Mouse (Mus musculus) liver, adult 2 months (tissue): Measurements from ENCODE around the gene Stpg4. TPM values are rescaled to one million over a fixed set of nuclear protein-coding genes. Genes with fewer than 3 reads are reported as not detected.

Experiments used
- DNase-seq: peaks from one replicate; pipeline ENCODE4 v3.0.0-alpha.2; 2011; ENCODE audit warnings: low read depth, low spot score; ENCODE audit errors: extremely low read depth
- H3K27ac ChIP-seq: fragments of 200-500 bp; replicated peaks from 2 replicates; pipeline ENCODE4 v1.5.1; 2012; ENCODE audit warnings: low read depth, mild to moderate bottlenecking, control low read depth, inconsistent platforms, low read length; ENCODE audit not compliant: insufficient read depth
- H3K27me3 ChIP-seq: fragments of 200-500 bp; 2 replicates; pipeline ENCODE4 v1.6.1; 2012; ENCODE audit warnings: mild to moderate bottlenecking, moderate library complexity, low read length, inconsistent platforms; ENCODE audit not compliant: control insufficient read depth, insufficient read depth
- H3K36me3 ChIP-seq: fragments of 200-500 bp; 2 replicates; pipeline ENCODE4 v1.6.1; 2012; ENCODE audit warnings: low read length, inconsistent platforms; ENCODE audit not compliant: control insufficient read depth, insufficient read depth
- H3K4me1 ChIP-seq: fragments of 200-500 bp; 2 replicates; pipeline ENCODE4 v1.6.1; 2011; ENCODE audit warnings: low read length; ENCODE audit not compliant: control insufficient read depth, insufficient read depth
- H3K4me3 ChIP-seq: fragments of 200-500 bp; 2 replicates; pipeline ENCODE4 v1.5.1; 2011; ENCODE audit warnings: low read depth, mild to moderate bottlenecking, control low read depth, low read length, moderate library complexity; ENCODE audit not compliant: insufficient read depth
- H3K79me2 ChIP-seq: fragments of 200-500 bp; 2 replicates; pipeline ENCODE4 v1.6.1; 2012; ENCODE audit warnings: inconsistent platforms, mild to moderate bottlenecking, low read length, moderate library complexity; ENCODE audit not compliant: control insufficient read depth, insufficient read depth
- H3K9ac ChIP-seq: fragments of 200-500 bp; 2 replicates; pipeline ENCODE4 v1.6.1; 2012; ENCODE audit warnings: low read depth, mild to moderate bottlenecking, control low read depth, inconsistent platforms, low read length
- CTCF ChIP-seq: fragments of 200-500 bp; IDR thresholded peaks from 2 replicates; pipeline ENCODE4 v1.5.1; 2011; ENCODE audit warnings: low read depth, low read length, control low read depth
- POLR2A ChIP-seq: fragments of 200-500 bp; IDR thresholded peaks from 2 replicates; pipeline ENCODE4 v1.6.1; 2011; ENCODE audit warnings: low read length, control low read depth; ENCODE audit not compliant: insufficient read depth; ENCODE audit errors: extremely low read depth
- WGBS: fragments of 180-500 bp; shearing (Covaris S2); methylation state at CpG from one replicate; pipeline ENCODE4 v1.1.7; 2018; 5-methylcytosine and 5-hydroxymethylcytosine counted together
- polyA plus RNA-seq: library from polyadenylated mRNA; depleted of rRNA; stranded (reverse); fragments of >200 nt; gene quantifications from 2 replicates; pipeline ENCODE4 v1.2.3, GENCODE M21; 2012
- total RNA-seq: library from RNA; depleted of rRNA; stranded (reverse); fragments of >200 nt; gene quantifications from 2 replicates; pipeline ENCODE4 v1.2.3, GENCODE M21; 2014

Gene Stpg4
- total and polyA plus RNA-seq, 2 experiments: not detected

- TF ChIP-seq CTCF (no peak), POLR2A (no peak)
- no peaks in the 10 kb centered on the region for H3K79me2 ChIP-seq
- H3K4me3 ChIP-seq: no peak overlapping the region
- 67% methylated on average over 3 of the region's 3 CpGs for WGBS
- no peaks in the 10 kb centered on the region for H3K4me1 ChIP-seq
- no peak overlapping the region for H3K9ac ChIP-seq
- peak; percentile 38 for DNase-seq
- no peaks in the 10 kb centered on the region for H3K27me3 ChIP-seq
- H3K27ac ChIP-seq: no peak overlapping the region
- peaks cover 10% of the 10 kb centered on the region; the same call in 1 of the 2 replicates for H3K36me3 ChIP-seq
Observed at GRCm38 (mm10) chr17:87367640-87368039, 59.9 kb downstream of the Stpg4 start.

- WGBS: 56% methylated on average over 4 of the region's 4 CpGs
- H3K27me3 ChIP-seq: no peaks in the 10 kb centered on the region
- no peak overlapping the region for H3K27ac ChIP-seq
- H3K79me2 ChIP-seq: no peaks in the 10 kb centered on the region
- no peak for DNase-seq
- no peak overlapping the region for H3K4me3 ChIP-seq
- TF ChIP-seq POLR2A: no peak
- no peak for TF ChIP-seq CTCF
- no peak overlapping the region for H3K9ac ChIP-seq
- H3K36me3 ChIP-seq: peaks cover 14% of the 10 kb centered on the region
- H3K4me1 ChIP-seq: no peaks in the 10 kb centered on the region
Observed at GRCm38 (mm10) chr17:87367228-87367627, 60.3 kb downstream of the Stpg4 start.

DNA sequence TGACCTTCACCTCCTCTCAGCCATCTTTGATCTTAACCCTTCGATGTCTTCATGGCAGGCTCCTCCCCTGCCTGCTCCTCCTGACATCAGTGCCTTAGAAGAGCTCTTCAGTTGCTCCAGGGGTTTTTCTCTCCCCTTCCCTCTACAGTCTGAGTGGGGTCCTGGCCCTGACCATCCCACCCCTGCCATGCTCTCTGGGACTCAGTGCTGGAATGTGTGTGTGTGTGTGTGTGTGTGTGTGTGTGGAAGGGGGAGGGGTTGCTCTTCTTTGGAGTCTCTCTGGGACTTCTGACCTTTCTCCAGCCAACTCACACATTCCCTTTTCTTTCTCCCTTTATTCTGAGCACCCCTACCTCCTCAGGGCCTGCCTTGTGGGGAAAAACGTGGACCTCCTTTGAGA is 61.0 kb downstream of the Stpg4 start:
- peaks cover 20% of the 10 kb centered on the region for H3K36me3 ChIP-seq
- no peaks in the 10 kb centered on the region for H3K27me3 ChIP-seq
- TF ChIP-seq CTCF: no peak
- TF ChIP-seq POLR2A: no peak
- no peak overlapping the region for H3K9ac ChIP-seq
- H3K79me2 ChIP-seq: no peaks in the 10 kb centered on the region
- H3K27ac ChIP-seq: no peak overlapping the region
- no peak for DNase-seq
- no peak overlapping the region for H3K4me3 ChIP-seq
- H3K4me1 ChIP-seq: no peaks in the 10 kb centered on the region
- WGBS: 57% methylated on average over 2 of the region's 2 CpGs

DNA sequence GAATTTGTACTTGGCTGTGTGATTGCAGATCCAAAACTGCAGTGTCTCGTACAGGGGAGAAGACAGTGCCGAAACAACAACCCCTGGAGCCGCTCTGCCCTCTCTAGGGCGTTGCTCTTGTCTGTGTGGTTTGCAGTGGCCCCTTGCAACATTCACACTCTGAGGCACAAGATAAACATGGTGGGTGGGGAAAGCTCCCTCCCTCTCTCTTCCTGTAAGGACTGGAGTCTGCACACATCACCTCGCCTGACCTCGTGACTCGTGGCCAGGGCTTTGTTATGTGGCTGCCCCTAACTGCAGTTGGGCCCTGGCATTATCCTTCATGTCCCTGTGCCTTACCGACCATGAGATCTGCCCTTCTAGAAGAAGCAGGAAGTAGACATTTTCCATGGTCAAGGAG is 62.3 kb downstream of the Stpg4 start:
- peaks cover 20% of the 10 kb centered on the region for H3K36me3 ChIP-seq
- no peak for DNase-seq
- no peaks in the 10 kb centered on the region for H3K79me2 ChIP-seq
- no peak for TF ChIP-seq POLR2A
- no peak for TF ChIP-seq CTCF
- no peak overlapping the region for H3K4me3 ChIP-seq
- H3K27me3 ChIP-seq: no peaks in the 10 kb centered on the region
- H3K9ac ChIP-seq: no peak overlapping the region
- WGBS: 45% methylated on average over 8 of the region's 8 CpGs
- H3K27ac ChIP-seq: no peak overlapping the region
- no peaks in the 10 kb centered on the region for H3K4me1 ChIP-seq

- no peaks in the 10 kb centered on the region for H3K79me2 ChIP-seq
- WGBS: 87% methylated on average over 15 of the region's 15 CpGs
- H3K9ac ChIP-seq: no peak overlapping the region
- H3K36me3 ChIP-seq: peaks cover 25% of the 10 kb centered on the region
- no peak for DNase-seq
- no peak overlapping the region for H3K27ac ChIP-seq
- H3K27me3 ChIP-seq: no peaks in the 10 kb centered on the region
- no peak overlapping the region for H3K4me3 ChIP-seq
- no peaks in the 10 kb centered on the region for H3K4me1 ChIP-seq
- TF ChIP-seq POLR2A (no peak), CTCF (no peak)
Observed at GRCm38 (mm10) chr17:87364108-87364507, 63.4 kb downstream of the Stpg4 start.

DNA sequence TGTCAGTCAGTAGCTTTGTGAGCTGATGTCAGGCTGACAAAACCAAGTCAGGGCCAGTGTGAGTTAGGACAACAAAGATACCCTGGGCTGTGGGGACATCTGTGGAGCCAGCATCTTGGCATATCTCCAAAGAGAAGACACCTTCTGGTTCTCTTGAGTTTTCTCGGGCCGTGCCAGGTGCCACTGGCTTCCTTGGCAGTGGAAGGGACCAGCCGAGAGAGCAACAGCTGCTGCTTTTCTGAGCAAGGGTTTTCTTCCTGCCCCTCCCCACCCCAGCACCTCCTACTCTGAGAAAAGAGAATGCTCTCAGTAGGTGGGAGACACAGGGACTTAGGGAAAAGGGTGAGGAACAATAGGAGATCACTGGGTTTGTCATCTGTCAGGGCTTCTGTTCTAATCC is 66.4 kb downstream of the Stpg4 start:
- no peaks in the 10 kb centered on the region for H3K4me1 ChIP-seq
- H3K27ac ChIP-seq: no peak overlapping the region
- H3K36me3 ChIP-seq: peaks cover 25% of the 10 kb centered on the region
- no peak for DNase-seq
- 84% methylated on average over 3 of the region's 3 CpGs for WGBS
- no peaks in the 10 kb centered on the region for H3K79me2 ChIP-seq
- H3K4me3 ChIP-seq: no peak overlapping the region
- no peak for TF ChIP-seq CTCF
- no peak overlapping the region for H3K9ac ChIP-seq
- H3K27me3 ChIP-seq: no peaks in the 10 kb centered on the region
